Mouse (Mus musculus) regulatory T cell (primary cell): ENCODE results near the gene Gm26602.

Experiments
- in situ Hi-C: fragments of 300-600 bp; cut with MboI, MseI; formaldehyde crosslinking; loops from one replicate; pipeline ENCODE4 v1.15.1; 2025; ENCODE audit warnings: high pct_unique_total_duplicates

Gm26602 gene

DNA sequence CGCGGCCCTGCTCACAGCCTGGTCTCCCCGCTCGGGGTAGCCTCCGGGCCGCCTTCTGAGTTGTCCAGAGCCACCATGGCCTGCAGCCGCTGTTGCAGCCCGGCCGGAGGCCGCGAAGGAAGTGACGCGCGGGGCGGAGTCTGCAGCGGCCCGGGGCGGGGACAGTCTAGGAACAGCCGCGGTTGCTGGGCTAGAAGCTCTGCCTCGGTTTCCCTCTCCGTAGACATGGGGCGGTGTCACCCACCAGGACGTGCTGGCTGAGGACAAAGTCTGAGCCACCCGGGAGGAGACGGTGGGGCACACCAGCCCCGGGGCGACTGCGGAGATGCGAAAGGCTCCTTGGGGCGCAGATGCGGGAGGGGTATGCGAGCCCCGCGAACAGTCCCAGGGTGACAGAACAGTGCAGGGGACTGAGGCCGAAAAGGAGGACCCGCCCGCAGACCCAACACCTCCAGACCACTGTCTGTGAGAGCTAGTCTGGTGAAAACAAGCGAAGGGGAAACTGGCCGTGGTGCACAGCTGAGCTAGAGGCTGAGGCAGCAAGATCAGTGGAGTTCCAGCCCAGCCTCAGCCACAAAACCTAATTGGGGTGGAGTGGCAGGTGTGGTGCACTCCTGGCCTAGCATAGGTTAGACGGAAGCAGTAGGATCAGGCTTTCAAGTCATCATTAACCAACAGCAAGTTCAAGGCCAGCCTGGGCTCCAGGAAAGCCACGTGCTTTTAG is 6.3 kb downstream of the Gm26602 start, which contains the start of gene Kiss1r:
Kiss1r (plus strand) TSS at position 164 of the 724 bp plus-strand sequence.
- in situ Hi-C loops: no loop called here

DNA sequence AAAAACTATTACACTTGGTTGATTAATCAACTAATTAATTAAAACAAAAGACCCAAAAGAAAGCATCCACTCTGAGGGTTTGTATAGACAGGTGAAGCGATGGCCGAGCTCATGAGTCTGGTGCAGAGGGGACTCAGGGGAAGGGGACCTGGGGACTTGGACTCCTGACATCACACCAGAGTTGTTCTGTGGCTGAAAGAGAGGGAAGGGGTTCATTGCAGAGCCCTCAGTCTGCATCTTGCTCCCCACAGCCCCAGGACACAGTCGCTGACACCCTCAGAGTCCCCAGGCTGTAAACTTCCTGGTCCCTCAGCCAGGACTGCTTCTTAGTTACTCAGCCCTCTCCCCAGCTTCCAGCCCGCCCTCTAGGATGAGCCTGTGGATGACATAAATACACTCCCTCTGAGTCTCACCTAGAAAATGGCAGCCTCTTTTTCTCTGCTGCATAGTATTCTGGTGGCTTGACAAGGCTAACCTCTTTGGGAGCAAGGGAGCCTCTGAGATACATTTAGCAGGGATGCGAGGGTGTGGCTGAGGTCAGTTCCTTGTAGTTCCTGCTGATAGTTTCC is 7.0 kb downstream of the Gm26602 start:
- in situ Hi-C loops: no loop called here

DNA sequence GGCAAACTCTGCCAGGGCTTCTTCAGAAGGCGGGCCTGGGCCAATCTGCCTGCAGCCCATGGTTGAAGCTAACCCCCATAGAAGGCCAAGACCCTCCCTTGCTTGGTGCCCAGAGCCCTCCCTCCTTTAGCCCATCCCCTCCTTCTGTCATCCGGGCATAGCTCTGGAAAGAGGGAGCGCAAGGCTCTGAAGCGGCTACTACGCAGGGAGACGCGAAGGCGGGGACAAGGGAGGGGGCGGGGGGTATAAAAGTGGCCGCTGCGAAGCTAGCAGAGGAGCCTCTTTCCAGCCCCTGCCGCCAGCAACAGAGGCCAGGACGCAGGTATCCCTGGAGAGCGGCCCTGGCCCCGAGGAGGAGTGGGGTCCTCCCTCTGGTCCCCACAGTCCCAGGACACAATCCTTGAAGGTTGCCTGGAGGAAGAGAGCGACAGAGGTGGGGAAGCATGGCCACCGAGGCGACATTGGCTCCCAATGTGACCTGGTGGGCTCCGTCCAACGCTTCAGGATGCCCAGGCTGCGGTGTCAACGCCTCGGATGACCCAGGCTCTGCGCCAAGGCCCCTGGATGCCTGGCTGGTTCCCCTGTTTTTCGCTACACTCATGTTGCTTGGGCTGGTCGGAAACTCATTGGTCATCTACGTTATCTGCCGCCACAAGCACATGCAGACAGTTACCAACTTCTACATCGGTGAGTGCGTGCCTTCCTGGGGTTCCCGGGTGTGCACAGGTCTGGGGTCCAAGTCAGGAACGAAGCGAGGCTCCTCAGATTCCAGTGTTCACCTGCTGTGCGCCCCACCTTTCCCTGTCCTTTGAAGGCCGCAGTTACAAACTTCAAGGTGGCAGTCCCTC is 7.8 kb downstream of the Gm26602 start:
- in situ Hi-C loops: no loop called here

DNA sequence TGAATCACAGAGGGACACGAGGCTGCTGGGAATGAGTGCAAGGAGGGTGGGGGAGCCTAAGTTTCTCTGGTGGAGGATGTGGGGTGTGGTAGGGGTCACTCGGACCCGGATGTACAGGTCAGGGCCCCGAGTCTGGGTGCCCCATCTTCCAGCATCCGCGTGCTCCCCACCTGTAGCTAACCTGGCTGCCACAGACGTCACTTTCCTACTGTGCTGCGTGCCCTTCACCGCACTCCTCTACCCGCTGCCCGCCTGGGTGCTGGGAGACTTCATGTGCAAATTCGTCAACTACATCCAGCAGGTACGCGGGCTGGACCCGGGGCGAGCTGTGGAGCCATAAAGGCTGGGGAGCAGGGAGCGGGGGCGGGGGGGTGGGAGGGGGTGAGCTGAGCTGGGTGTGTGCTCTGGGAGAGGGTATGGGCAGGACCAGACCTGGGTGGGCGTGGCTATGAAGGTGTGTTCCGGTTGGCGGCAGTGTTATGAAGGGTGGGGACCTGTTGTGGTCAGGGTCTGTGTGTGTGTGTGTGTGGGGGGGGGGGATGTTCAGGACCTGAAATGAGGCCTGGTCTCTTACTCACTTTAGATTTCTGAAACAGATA is 8.7 kb downstream of the Gm26602 start:
- in situ Hi-C loops: no loop called here

DNA sequence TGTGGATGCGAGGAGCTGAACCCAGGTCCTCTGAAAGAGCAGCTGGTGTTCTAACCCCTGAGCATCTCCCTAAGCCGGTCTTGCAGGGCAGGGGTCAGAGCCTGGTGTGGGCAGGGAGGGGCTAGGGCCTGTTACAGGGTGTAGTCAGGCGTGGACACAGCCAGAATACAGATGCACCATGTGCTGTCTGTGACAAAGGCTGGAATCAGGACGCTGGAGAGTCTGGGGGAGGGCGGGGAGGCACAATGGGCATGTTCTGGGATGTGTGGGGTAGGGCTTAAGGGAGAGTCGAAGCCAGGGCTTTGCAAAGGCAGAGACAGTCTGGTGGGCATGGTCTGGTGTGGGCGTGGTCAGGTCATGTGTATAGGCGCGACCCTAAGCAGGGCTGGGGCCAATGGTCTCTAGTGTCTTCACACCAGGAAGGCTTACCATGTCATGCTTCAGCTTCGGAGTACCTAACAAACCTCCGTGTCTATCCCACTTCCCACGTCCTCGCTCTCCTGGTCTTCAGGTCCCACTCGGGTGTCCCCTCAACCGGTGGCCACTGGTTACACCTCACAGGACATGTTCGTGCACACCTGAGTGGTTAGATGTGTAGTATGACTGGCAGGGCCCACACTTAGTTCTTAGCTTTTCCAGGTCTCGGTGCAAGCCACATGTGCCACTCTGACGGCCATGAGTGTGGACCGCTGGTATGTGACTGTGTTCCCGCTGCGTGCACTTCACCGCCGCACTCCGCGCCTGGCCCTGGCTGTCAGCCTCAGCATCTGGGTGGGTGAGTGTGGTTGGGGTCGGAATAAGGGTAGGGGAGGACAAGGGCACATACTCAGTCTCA is 9.6 kb downstream of the Gm26602 start:
- in situ Hi-C loops: loop anchor here (5.0 kb wide), 1 partner anchor 88 kb away; no protein-coding TSS in a partner anchor

DNA sequence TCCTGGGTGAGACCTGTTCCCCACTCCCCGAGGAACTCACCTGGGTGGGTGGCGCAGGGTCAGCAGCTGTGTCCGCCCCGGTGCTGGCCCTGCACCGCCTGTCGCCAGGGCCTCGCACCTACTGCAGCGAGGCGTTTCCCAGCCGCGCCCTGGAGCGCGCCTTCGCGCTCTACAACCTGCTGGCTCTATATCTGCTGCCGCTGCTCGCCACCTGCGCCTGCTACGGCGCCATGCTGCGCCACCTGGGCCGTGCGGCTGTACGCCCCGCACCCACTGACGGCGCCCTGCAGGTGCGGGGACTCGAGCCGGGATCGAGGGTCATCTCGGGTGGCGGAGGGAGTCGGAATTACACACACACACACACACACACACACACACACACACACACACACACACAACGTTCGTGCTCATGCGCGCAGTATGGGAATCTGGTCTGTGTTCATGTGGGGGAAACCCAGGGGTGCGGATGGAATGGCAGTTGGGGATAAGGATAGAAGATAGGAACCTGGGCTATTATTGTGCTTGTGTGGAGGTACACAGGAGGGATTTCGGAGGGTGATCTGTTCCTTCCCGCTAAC is 10.4 kb downstream of the Gm26602 start, which contains the start of gene R3hdm4:
R3hdm4 (minus strand) TSS at position 251 of the 578 bp plus-strand sequence.
- in situ Hi-C loops: loop anchor here (5.0 kb wide), 1 partner anchor 89 kb away; no protein-coding TSS in a partner anchor

DNA sequence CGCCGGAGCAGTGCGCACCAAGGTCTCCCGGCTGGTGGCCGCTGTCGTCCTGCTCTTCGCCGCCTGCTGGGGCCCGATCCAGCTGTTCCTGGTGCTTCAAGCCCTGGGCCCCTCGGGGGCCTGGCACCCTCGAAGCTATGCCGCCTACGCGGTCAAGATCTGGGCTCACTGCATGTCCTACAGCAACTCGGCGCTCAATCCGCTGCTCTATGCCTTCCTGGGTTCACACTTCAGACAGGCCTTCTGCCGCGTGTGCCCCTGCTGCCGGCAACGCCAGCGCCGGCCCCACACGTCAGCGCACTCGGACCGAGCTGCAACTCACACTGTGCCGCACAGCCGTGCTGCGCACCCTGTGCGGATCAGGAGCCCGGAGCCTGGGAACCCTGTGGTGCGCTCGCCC is 10.9 kb downstream of the Gm26602 start:
- in situ Hi-C loops: loop anchor here (5.0 kb wide), 1 partner anchor 89 kb away; no protein-coding TSS in a partner anchor

DNA sequence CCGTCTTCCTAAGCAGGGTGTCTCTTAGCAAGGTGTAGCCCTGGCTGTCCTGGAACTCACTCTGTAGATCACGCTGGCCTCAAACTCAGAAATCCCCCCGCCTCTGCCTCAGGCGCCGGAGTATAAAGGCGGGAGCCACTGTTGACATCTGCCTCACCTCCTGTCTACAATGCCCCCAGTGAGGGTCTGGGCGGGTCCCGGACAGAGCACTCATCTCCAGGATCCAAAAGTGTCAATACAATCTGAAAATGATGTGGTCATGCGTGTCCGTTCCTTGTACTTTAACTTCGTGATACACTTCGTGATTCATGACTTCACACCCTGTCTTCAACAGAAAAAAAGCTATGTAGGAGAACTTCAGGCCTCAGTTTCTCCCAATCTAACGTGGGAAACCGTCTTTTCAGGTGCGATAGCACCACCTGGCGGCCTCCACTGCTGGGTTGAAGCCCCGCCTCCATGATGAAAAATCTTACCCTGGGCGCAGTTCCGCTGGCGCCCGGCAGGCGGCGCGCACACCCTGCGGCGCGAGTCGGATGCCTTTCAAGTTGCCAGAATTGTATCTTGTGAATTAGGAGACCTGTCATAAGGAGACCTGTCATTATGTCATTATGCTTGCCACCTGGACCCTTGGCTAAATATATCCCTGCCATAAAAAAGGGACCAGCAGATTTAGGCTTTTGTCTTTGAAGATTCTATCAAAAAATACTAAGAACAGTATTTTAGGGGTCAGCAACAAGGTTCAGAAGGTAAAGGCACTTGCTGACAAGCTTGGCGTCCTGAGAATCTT is 14.5 kb downstream of the Gm26602 start:
- in situ Hi-C loops: loop anchor here (5.0 kb wide), 1 partner anchor 93 kb away; no protein-coding TSS in a partner anchor

DNA sequence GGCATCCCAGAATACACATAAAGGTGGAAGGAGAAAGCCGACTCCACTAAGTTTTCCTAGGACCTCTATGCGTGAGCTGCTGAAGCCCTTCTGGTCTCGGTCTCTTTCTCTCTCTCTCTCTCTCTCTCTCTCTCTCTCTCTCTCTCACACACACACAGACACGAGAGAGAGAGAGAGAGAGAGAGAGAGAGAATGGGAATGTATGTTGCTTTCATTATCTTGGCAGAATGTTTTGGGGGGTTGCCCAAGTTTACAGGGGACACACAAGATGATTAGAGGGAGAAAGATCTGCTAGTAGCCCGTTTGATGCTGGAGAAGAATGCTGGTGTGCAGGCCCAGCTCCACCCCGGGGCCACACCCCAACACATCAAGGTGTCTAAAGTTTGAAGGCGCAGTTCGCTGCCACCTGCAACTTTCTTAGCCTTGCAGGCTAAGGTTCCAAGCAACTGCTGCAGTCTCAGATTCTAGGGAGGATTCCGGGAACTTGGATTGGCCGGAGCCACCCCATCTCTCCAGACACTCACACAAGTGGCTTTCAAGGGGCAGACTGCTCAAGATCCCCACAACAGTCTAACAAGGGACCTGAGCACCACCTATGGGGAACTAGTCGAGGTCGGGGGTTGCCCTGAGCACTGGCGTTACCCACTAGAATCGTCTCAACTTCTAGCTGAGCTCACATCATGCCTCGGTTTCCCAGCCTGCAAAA is 15.3 kb downstream of the Gm26602 start:
- in situ Hi-C loops: no loop called here

DNA sequence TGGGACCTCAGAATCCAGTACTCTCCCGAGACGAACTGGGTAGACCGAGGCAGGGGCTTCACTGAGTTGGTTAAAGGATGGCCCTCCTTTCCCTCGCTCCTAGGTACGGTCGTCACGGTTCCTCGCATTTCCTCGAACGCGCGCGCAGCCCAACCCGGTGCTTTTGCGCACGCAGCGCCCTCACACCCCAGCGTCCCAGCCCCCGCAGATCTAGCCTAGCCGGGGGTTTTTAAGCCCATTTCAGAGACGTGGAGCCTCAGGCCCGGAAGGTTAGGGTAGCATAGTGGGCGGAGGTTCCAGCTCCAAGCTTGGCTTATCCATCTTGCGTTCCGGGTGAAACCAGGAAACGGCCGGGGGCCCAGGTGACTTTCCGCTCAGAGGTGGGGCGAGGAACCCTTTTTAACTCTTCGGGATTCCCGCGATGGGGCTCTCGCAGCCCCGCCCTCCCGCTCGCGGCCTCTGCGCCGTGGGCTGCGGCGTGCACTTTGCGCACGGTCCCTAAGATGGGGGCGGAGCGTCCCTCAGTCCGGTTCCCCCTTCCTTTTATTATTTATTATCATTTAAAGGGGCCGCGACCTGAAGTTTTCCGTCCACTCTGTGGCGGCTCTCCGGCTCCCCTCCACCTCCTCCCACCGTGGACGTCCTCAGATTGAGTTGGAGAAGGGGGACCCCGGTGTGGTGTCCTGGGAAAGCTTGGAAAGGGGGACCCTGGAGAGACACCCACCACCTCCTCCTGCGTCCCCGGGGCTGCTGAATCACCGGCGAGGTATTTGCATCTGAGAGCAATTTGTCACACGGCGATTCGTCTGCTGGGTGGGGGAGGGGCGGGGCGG is 16.1 kb downstream of the Gm26602 start, which contains the start of gene Arid3a:
Arid3a (plus strand) TSS at position 553 of the 833 bp plus-strand sequence.
- in situ Hi-C loops: no loop called here

DNA sequence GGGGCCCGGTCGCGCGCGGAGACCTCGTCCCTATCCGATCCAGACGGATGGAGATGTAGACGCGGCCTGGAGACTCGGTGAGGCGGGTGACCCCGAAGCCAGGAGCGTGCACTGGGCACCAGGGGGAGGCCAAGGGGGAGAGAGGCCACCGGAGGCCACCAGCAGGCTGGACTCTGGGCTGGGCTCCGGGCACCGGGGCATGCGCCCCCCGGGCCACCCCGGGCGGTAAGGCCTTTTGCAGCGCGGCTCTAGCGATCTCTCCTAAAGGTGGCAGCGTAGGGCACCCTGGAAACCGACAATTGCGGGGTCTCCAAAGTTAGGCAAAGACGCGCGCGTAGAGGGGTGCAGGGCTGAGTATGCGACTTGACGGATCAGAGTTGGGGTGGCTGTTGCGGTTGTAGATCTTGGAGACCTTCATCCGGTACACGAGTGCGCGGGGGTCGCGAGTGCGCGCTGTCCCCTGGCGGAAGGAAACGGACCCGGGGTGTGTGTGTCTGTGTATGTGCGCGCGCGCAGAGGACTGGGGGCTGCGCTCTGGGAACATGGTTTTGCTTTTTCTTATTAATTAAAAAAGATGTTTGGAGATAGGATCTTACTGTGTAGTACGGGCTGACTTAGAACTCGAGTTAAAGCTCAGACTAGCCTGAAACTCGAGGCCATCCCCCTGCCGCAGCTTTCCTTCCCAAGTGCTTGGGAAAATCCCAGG is 16.8 kb downstream of the Gm26602 start:
- in situ Hi-C loops: no loop called here

DNA sequence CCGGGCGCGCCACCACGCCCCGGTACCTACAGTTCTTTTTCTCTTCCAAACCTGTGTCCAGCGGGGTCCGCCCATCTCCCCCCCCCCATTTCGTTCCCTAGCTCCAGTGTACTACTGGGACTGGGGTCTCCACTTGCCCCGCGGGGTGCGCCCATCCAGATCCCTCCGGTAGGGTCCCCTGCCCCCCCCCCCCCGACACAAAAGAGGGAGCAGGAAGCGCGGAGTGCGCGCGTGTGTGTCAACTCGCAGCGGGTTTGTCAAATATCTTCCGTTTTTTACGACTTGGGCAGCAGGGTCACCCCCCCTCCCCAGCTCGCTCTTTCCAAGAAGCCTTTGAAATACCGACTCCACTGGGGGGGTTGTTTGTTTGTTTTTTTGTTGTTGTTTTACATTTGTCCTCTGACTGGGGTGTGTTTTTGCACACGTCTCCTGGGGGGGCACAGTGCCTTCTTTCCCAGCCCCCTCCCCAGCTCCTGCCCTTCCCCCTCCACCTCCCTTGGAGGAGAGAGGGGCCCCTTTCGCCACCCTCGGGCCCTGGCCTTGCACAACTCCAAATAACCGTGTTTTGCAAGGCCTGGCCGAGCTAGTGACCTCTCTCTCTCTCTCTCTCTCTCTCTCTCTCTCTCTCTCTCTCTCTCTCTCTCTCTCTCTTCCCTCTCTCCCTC is 17.5 kb downstream of the Gm26602 start:
- in situ Hi-C loops: no loop called here

DNA sequence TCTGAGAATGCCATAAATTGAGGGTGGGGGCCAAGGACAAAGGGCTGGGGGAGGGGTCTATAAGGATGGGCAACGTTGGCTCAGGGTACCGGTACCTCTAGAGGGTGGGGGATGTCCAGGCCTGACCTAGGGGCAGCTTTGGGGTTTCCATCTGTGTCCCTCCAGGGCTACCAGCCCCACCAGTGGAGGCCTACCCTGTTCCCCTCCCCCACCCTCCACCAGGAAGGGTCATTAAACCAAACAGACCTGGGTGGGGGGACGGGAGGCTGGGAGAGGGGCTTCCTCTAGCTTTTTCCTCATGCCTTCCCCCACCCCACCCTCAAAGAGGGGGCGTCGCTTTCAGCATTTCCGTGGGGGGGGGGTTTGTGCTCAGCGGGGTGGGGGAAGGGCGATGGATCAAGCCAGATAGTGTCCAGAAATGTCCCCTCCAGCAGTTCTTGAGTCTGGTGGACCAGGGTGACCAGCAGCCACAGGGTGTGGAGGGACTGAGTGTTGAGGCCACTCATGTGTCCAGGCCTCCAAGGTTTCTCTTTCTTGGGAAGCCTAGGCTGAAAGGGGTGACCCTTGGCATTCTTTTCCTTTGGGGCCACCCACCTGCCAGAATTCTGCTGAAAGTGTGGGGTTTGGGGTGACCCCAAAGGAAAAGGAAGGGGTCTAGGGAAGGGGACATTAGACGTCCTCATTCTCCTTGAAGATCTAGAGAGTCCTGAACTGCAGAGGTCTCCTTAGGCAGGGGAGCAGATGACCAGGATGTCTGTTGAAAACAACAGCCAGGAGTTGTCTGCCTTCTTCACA is 18.4 kb downstream of the Gm26602 start:
- in situ Hi-C loops: no loop called here

DNA sequence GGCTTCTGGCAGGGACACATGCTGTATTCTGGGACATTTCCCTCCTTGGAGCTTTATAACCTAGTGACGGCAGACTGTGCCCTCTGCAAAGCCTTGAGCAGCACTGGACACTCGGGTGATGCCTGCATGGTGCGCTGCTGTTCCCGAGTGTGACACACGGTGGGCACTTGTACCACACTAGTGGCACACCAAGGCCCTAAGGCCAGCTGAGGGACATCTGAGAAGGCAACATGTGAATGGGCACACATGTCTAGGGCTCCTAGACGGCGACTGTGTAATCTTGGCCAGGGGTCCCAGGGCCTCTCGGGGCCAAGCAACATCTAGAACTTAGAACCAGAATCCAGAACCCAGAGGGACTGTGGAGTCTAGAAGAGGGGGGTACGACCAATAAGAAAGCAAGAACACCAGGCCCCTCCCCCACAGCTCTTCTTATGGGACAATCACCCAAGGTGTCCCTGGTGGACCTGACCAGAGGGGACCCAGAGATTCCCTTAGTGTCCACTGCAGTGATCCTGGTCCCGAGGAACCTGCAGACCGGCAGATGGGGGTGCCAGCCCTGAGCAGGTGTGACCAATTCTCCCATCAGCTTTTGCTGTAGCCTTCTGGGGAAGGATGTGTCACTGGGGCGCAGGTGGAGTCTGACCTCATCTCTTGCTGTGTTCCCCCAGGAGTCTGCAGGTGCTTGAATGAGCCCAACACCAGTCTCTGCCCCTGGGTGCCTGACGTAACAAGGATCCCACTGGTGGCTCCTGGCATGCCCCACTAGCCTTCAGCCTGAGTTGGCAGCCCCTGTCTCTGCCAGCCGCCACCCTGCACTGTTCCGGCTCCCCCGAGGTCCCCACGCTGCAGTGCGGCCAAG is 19.5 kb downstream of the Gm26602 start:
- in situ Hi-C loops: no loop called here

DNA sequence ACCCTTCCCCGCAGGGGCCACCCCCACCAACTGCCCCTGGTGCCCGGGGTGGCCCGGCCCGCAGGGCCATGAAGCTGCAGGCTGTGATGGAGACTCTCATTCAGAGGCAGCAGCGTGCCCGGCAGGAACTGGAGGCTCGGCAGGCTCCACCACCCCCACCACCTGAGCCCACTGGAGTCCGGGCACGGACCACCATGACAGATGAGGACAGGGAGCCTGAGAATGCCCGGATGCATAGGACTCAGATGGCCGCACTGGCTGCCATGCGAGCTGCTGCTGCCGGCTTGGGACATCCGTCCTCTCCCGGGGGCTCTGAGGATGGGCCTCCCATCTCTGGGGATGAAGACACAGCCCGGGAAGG is 20.1 kb downstream of the Gm26602 start:
- in situ Hi-C loops: no loop called here
